Mouse (Mus musculus) liver, postnatal 0 days (tissue): Measurements from ENCODE around the gene Baz1a. TPM values are rescaled to one million over a fixed set of nuclear protein-coding genes. Genes with fewer than 3 reads are reported as not detected.
"Not testable (repeated sequence)": the region's sequence is repeated elsewhere in the genome, so short reads cannot be mapped to it uniquely, and the experiment has no call there.

ENCODE experiments used
- ATAC-seq: fragments of 200-750 bp; cut with Nextera tagmentation; 2 replicates; pipeline ENCODE4 v1.8.0; 2017; ENCODE audit warnings: mild to moderate bottlenecking, moderate library complexity
- DNase-seq: peaks from one replicate; pipeline ENCODE4 v3.0.0-alpha.2; 2016
- H3K27ac ChIP-seq: fragments of 300-500 bp; sonication (generic); 2 replicates; pipeline ENCODE4 v1.5.1; 2014; ENCODE audit warnings: antibody characterized with exemption, moderate library complexity, mild to moderate bottlenecking, low read depth
- H3K27me3 ChIP-seq: fragments of 300-500 bp; sonication (generic); 2 replicates; pipeline ENCODE4 v1.6.1; 2014; ENCODE audit warnings: low read length, control low read depth, mixed read lengths; ENCODE audit not compliant: insufficient read depth
- H3K36me3 ChIP-seq: fragments of 300-500 bp; sonication (generic); replicated peaks from 2 replicates; pipeline ENCODE4 v1.6.1; 2014; ENCODE audit warnings: mild to moderate bottlenecking, control low read depth, low read length, moderate library complexity, mixed read lengths; ENCODE audit not compliant: insufficient read depth
- H3K4me1 ChIP-seq: fragments of 300-500 bp; sonication (generic); 2 replicates; pipeline ENCODE4 v1.6.1; 2014; ENCODE audit warnings: antibody characterized with exemption, mild to moderate bottlenecking, control low read depth; ENCODE audit not compliant: insufficient read depth
- H3K4me2 ChIP-seq: fragments of 300-500 bp; sonication (generic); 2 replicates; pipeline ENCODE4 v1.6.1; 2014; ENCODE audit warnings: low read depth, mild to moderate bottlenecking, low read length, moderate library complexity, mixed read lengths
- H3K4me3 ChIP-seq: fragments of 300-500 bp; sonication (generic); 2 replicates; pipeline ENCODE4 v1.5.1; 2014; ENCODE audit warnings: low read depth, low read length
- H3K9ac ChIP-seq: fragments of 300-500 bp; sonication (generic); replicated peaks from 2 replicates; pipeline ENCODE4 v1.6.1; 2014; ENCODE audit warnings: mild to moderate bottlenecking, moderate library complexity
- H3K9me3 ChIP-seq: fragments of 300-500 bp; sonication (generic); 2 replicates; pipeline ENCODE4 v1.6.1; 2016; ENCODE audit warnings: mild to moderate bottlenecking, control low read depth, low read length, mixed read lengths
- CTCF ChIP-seq: sonication (generic); IDR thresholded peaks from 2 replicates; pipeline ENCODE4 v1.5.1; 2016; ENCODE audit warnings: antibody characterized with exemption, low read depth
- EP300 ChIP-seq: IDR thresholded peaks from 2 replicates; pipeline ENCODE4 v1.6.1; 2016; ENCODE audit warnings: antibody characterized with exemption, low read depth, mild to moderate bottlenecking
- WGBS: fragments of 180-500 bp; shearing (Covaris S2); extraction: QIAGEN DNeasy Blood & Tissue Kit; methylation state at CpG from one replicate; pipeline ENCODE4 v1.1.7; 2014; ENCODE audit not compliant: insufficient replicate concordance; 5-methylcytosine and 5-hydroxymethylcytosine counted together
- polyA plus RNA-seq: library from polyadenylated mRNA; unstranded; fragments of >200 nt; fragmentation: Nextera tagmentation; extraction: Ambion mirVana; gene quantifications from 2 replicates; pipeline ENCODE4 v1.2.1, GENCODE M21; 2015

Baz1a gene
- polyA plus RNA-seq, 1 experiment from 2014 or later = 18.5 TPM

GRCm38 (mm10) chr12:55015428-55015827, 1.3 kb upstream of the Baz1a start:
- H3K9ac ChIP-seq = no peak overlapping the region
- no peak overlapping the region for H3K27ac ChIP-seq
- no peak overlapping the region for H3K4me3 ChIP-seq
- TF ChIP-seq CTCF (no peak), EP300 (no peak)
- peaks cover 6% of the 10 kb centered on the region for H3K4me1 ChIP-seq
- WGBS = 83% methylated on average over 5 of the region's 5 CpGs
- DNase-seq (no peak), ATAC-seq (no peak)
- H3K36me3 ChIP-seq = no peaks in the 10 kb centered on the region
- no peaks in the 10 kb centered on the region for H3K27me3 ChIP-seq
- H3K9me3 ChIP-seq = no peaks in the 10 kb centered on the region
- no peak overlapping the region for H3K4me2 ChIP-seq

GRCm38 (mm10) chr12:55013031-55013430, 1.1 kb downstream of the Baz1a start:
- no peaks in the 10 kb centered on the region for H3K36me3 ChIP-seq
- no peaks in the 10 kb centered on the region for H3K9me3 ChIP-seq
- H3K4me1 ChIP-seq = peaks cover 6% of the 10 kb centered on the region; the same call in 1 of the 2 replicates
- no peak overlapping the region for H3K9ac ChIP-seq
- WGBS = 46% methylated on average over 1 of the region's 1 CpGs
- no peak overlapping the region for H3K4me2 ChIP-seq
- TF ChIP-seq CTCF = no peak
- no peak for TF ChIP-seq EP300
- no peak overlapping the region for H3K4me3 ChIP-seq
- no peaks in the 10 kb centered on the region for H3K27me3 ChIP-seq
- no peak for DNase-seq
- no peak for ATAC-seq
- no peak overlapping the region for H3K27ac ChIP-seq

DNA sequence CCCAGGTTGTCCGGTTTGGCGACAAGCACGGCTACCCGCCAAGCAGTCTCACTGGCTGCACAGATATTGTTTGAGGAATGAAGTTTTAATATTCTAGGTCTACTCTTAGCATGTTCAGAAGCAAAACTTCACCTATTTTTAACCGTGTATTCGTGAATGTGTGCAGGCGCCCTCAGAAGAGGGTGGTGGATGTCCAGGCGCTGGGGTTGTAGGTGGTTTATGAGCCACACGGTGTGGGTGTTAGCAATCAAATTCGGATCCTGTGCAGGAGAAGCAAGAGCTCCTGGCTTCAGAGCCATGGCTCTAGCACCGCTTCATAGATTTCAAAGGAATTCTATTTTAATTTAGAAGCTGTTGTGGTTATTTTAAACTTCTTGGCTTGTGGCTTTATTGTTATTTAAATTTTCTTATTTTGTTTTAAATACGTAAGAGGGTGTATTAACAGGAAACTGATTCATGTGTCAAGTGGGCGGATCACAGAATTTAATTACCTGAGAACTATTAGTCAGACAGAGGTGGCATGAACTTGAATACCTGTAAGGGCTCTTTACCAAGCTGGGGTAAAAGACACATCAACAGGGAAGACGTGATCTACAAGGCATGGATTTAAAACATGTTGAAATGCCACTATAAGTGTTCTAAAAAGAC, 6.7 kb downstream of the Baz1a start:
- Histone ChIP-seq H3K27ac (no peak overlapping the region), H3K4me1 (no peaks in the 10 kb centered on the region), H3K27me3 (no peaks in the 10 kb centered on the region), H3K9ac (no peak overlapping the region), H3K36me3 (no peaks in the 10 kb centered on the region), H3K9me3 (peaks cover 3% of the 10 kb centered on the region; the same call in 1 of the 2 replicates), H3K4me3 (no peak overlapping the region), H3K4me2 (no peak overlapping the region)
- WGBS = 84% methylated on average over 14 of the region's 14 CpGs
- ATAC-seq (no peak), DNase-seq (no peak)
- no peak for TF ChIP-seq CTCF
- TF ChIP-seq EP300 = no peak

- DNase-seq = no peak
- no peak overlapping the region for H3K4me3 ChIP-seq
- H3K9ac ChIP-seq = no peak overlapping the region
- WGBS = 90% methylated on average over 7 of the region's 7 CpGs
- no peak for TF ChIP-seq CTCF
- no peak overlapping the region for H3K27ac ChIP-seq
- H3K4me2 ChIP-seq = no peak overlapping the region
- H3K4me1 ChIP-seq = no peaks in the 10 kb centered on the region
- H3K27me3 ChIP-seq = no peaks in the 10 kb centered on the region
- ATAC-seq = no peak
- peaks cover 3% of the 10 kb centered on the region; the same call in 1 of the 2 replicates for H3K9me3 ChIP-seq
- no peaks in the 10 kb centered on the region for H3K36me3 ChIP-seq
Observed at GRCm38 (mm10) chr12:55006071-55006470, 8.1 kb downstream of the Baz1a start.

DNA sequence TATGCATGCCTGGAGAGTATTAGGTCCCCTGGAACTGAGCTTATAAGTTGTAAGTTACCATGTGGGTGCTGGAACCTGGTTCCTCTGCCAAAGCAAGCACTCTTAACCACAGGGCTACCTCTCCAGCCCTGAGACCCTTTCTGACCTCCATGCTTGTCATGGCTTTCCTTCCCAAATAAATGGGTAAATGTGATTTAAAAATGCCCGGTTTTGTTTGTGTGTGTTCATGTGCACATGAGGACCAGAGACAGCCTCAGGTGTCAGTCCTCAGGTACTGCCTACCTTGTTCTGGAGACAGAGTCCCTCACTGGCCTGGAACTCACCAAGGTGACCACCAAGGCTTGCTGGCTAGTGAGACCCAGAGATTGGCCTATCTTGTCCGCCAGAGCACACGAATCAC, 9.8 kb downstream of the Baz1a start:
- no peak overlapping the region for H3K9ac ChIP-seq
- no peak overlapping the region for H3K27ac ChIP-seq
- ATAC-seq = no peak
- H3K4me2 ChIP-seq = no peak overlapping the region
- WGBS = 77% methylated on average over 3 of the region's 3 CpGs
- TF ChIP-seq CTCF (no peak), EP300 (no peak)
- DNase-seq = no peak
- H3K36me3 ChIP-seq = no peaks in the 10 kb centered on the region
- H3K9me3 ChIP-seq = peaks cover 3% of the 10 kb centered on the region; the same call in 1 of the 2 replicates
- peaks cover 3% of the 10 kb centered on the region; the same call in 1 of the 2 replicates for H3K4me1 ChIP-seq
- H3K4me3 ChIP-seq = no peak overlapping the region
- H3K27me3 ChIP-seq = no peaks in the 10 kb centered on the region

DNA sequence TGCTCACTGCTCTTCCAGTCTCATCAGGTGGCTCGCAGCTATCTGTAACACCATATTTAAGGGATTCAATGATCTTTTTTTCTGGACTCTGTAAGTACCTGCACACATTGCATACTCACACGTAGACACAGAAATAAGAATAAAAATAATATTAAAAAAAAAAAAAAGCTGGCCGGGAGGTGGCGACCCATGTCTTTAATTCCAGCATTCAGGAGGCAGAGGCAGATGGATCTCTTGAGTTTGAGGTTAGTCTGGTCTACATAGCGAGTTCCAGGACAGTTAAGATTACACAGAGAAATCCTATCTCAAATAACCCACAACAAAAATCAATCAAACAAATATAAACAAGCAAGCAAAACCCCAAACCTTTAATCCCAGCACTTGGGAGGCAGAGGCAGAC, 10.3 kb downstream of the Baz1a start:
- no peak for DNase-seq
- Histone ChIP-seq H3K36me3 (no peaks in the 10 kb centered on the region), H3K27me3 (no peaks in the 10 kb centered on the region), H3K4me1 (peaks cover 4% of the 10 kb centered on the region; the same call in 1 of the 2 replicates), H3K4me2 (no peak overlapping the region), H3K4me3 (no peak overlapping the region), H3K27ac (no peak overlapping the region), H3K9me3 (peaks cover 3% of the 10 kb centered on the region; the same call in 1 of the 2 replicates), H3K9ac (no peak overlapping the region)
- ATAC-seq = no peak
- TF ChIP-seq EP300 = no peak
- no peak for TF ChIP-seq CTCF
- 83% methylated on average over 5 of the region's 5 CpGs for WGBS

DNA sequence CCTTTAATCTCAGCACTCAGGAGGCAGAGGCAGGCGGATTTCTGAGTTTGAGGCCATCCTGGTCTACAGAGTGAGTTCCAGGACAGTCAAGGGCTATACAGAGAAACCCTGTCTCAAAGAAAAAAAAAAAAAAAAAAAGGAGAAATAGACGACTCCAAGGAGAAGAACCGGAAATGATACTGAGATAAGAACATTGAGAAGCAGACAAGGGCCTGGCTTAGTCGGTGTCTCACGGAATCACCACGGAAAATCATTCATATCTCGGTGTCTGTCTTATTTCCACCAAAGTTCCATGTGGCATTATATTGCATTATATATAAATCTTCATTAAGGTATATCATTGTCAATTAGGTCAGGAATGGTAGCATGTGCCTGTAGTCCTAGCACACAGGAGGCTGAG, 11.6 kb downstream of the Baz1a start:
- not testable (repeated sequence) for H3K27ac ChIP-seq, ATAC-seq, DNase-seq, H3K4me3 ChIP-seq, H3K9ac ChIP-seq, H3K4me2 ChIP-seq, H3K36me3 ChIP-seq, H3K9me3 ChIP-seq, H3K27me3 ChIP-seq
- H3K4me1 ChIP-seq = peaks cover 13% of the 10 kb centered on the region; the same call in 1 of the 2 replicates
- 69% methylated on average over 7 of the region's 7 CpGs for WGBS
